Mouse (Mus musculus): ENCODE measurements around the gene Iffo1. TPM values are rescaled to one million over a fixed set of nuclear protein-coding genes. Genes with fewer than 3 reads are reported as not detected.

The Iffo1 gene
- polyA plus RNA-seq, 1 experiment from 2014 or later: 15.9 TPM

GRCm38 (mm10) chr6:125110927-125111326 is 34.1 kb upstream of the Iffo1 start:
- Histone ChIP-seq H3K36me3 (replicated peaks) (peaks cover 96% of the 10 kb centered on the region), H3K4me2 (no peak overlapping the region), H3K9me3 (no peaks in the 10 kb centered on the region), H3K4me1 (no peaks in the 10 kb centered on the region), H3K9ac (no peak overlapping the region), H3K4me3 (replicated peaks) (no peak overlapping the region), H3K27ac (no peak overlapping the region), H3K27me3 (no peaks in the 10 kb centered on the region)
- WGBS: 97% methylated on average over 7 of the region's 7 CpGs
- ATAC-seq (ENCODE audit: low FRiP score): no peak

- H3K36me3 ChIP-seq (replicated peaks): peaks cover 96% of the 10 kb centered on the region
- 95% methylated on average over 11 of the region's 11 CpGs for WGBS
- H3K4me3 ChIP-seq (replicated peaks): no peak overlapping the region
- H3K9ac ChIP-seq: no peak overlapping the region
- no peak overlapping the region for H3K27ac ChIP-seq
- no peaks in the 10 kb centered on the region for H3K4me1 ChIP-seq
- H3K9me3 ChIP-seq: no peaks in the 10 kb centered on the region
- ATAC-seq (ENCODE audit: low FRiP score): no peak
- no peak overlapping the region for H3K4me2 ChIP-seq
- no peaks in the 10 kb centered on the region for H3K27me3 ChIP-seq
These were observed 32.5 kb upstream of the Iffo1 start for GRCm38 (mm10) chr6:125112553-125112952.

GRCm38 (mm10) chr6:125119387-125119786 is 25.7 kb upstream of the Iffo1 start:
- no peak for ATAC-seq (ENCODE audit: low FRiP score)
- WGBS: 95% methylated on average over 8 of the region's 8 CpGs
- no peaks in the 10 kb centered on the region for H3K27me3 ChIP-seq

GRCm38 (mm10) chr6:125128724-125129123 is 16.3 kb upstream of the Iffo1 start:
- ATAC-seq (ENCODE audit: low FRiP score): no peak
- Histone ChIP-seq H3K9me3 (no peaks in the 10 kb centered on the region), H3K4me3 (replicated peaks) (no peak overlapping the region), H3K9ac (no peak overlapping the region), H3K4me1 (peaks cover 18% of the 10 kb centered on the region), H3K4me2 (no peak overlapping the region), H3K27ac (no peak overlapping the region), H3K27me3 (no peaks in the 10 kb centered on the region), H3K36me3 (replicated peaks) (peaks cover 71% of the 10 kb centered on the region)
- 93% methylated on average over 12 of the region's 12 CpGs for WGBS

More at GRCm38 (mm10) chr6:125119387-125119786, 25.7 kb upstream of the Iffo1 start:
- H3K4me2 ChIP-seq: no peak overlapping the region
- no peak overlapping the region for H3K9ac ChIP-seq
- H3K27ac ChIP-seq: no peak overlapping the region
- H3K9me3 ChIP-seq: no peaks in the 10 kb centered on the region
- no peak overlapping the region for H3K4me3 ChIP-seq (replicated peaks)
- no peaks in the 10 kb centered on the region for H3K4me1 ChIP-seq
- peaks cover 93% of the 10 kb centered on the region for H3K36me3 ChIP-seq (replicated peaks)

- ATAC-seq (ENCODE audit: low FRiP score): no peak
- no peak overlapping the region for H3K9ac ChIP-seq
- peaks cover 18% of the 10 kb centered on the region for H3K4me1 ChIP-seq
- no peak overlapping the region for H3K27ac ChIP-seq
- peaks cover 70% of the 10 kb centered on the region for H3K36me3 ChIP-seq (replicated peaks)
- H3K27me3 ChIP-seq: no peaks in the 10 kb centered on the region
- H3K4me3 ChIP-seq (replicated peaks): no peak overlapping the region
- 91% methylated on average over 20 of the region's 20 CpGs for WGBS
- H3K4me2 ChIP-seq: no peak overlapping the region
- H3K9me3 ChIP-seq: no peaks in the 10 kb centered on the region
These were observed 15.2 kb upstream of the Iffo1 start for GRCm38 (mm10) chr6:125129710-125130402.

- ATAC-seq (ENCODE audit: low FRiP score): peak; percentile 92
- H3K9me3 ChIP-seq: no peaks in the 10 kb centered on the region
- H3K36me3 ChIP-seq (replicated peaks): peaks cover 73% of the 10 kb centered on the region
- H3K27ac ChIP-seq: peak within 1 kb of the TSS; percentile 90
- peak within 1 kb of the TSS; percentile 86 for H3K4me2 ChIP-seq
- WGBS: under 1% methylated on average over 64 of the region's 66 CpGs
- H3K4me3 ChIP-seq (replicated peaks): peak within 1 kb of the TSS; percentile 88
- H3K27me3 ChIP-seq: no peaks in the 10 kb centered on the region
- peak within 1 kb of the TSS; percentile 80 for H3K9ac ChIP-seq
- H3K4me1 ChIP-seq: peaks cover 18% of the 10 kb centered on the region
These were observed 13.5 kb upstream of the Iffo1 start, which contains the start of gene Nop2 for GRCm38 (mm10) chr6:125131302-125132156. TSS of gene Nop2 (plus strand) at chr6:125131909.

- WGBS: 11% methylated on average over 11 of the region's 11 CpGs
- Histone ChIP-seq H3K27ac (no peak overlapping the region), H3K4me2 (peak overlapping the region; percentile 86), H3K9me3 (no peaks in the 10 kb centered on the region), H3K4me1 (peaks cover 18% of the 10 kb centered on the region), H3K4me3 (replicated peaks) (peak overlapping the region; percentile 88), H3K36me3 (replicated peaks) (peaks cover 72% of the 10 kb centered on the region), H3K27me3 (no peaks in the 10 kb centered on the region), H3K9ac (peak overlapping the region; percentile 80)
- ATAC-seq (ENCODE audit: low FRiP score): no peak
These were observed 12.6 kb upstream of the Iffo1 start for GRCm38 (mm10) chr6:125132470-125132869.

- peaks cover 89% of the 10 kb centered on the region for H3K36me3 ChIP-seq (replicated peaks)
- 85% methylated on average over 19 of the region's 19 CpGs for WGBS
- no peaks in the 10 kb centered on the region for H3K27me3 ChIP-seq
- no peak overlapping the region for H3K27ac ChIP-seq
- no peak for ATAC-seq (ENCODE audit: low FRiP score)
- peaks cover 13% of the 10 kb centered on the region for H3K4me1 ChIP-seq
- H3K9me3 ChIP-seq: no peaks in the 10 kb centered on the region
- H3K4me2 ChIP-seq: no peak overlapping the region
- H3K4me3 ChIP-seq (replicated peaks): no peak overlapping the region
- 0 out of 2 replicates have a peak overlapping the region, but pooled peaks have one; percentile 21 for H3K9ac ChIP-seq
These were observed 7.9 kb upstream of the Iffo1 start for GRCm38 (mm10) chr6:125137002-125137671.

- H3K9ac ChIP-seq: no peak overlapping the region
- H3K9me3 ChIP-seq: no peaks in the 10 kb centered on the region
- ATAC-seq (ENCODE audit: low FRiP score): no peak
- H3K4me3 ChIP-seq (replicated peaks): no peak overlapping the region
- H3K4me1 ChIP-seq: peaks cover 5% of the 10 kb centered on the region
- 93% methylated on average over 7 of the region's 7 CpGs for WGBS
- peaks cover 87% of the 10 kb centered on the region for H3K36me3 ChIP-seq (replicated peaks)
- no peak overlapping the region for H3K27ac ChIP-seq
- H3K27me3 ChIP-seq: no peaks in the 10 kb centered on the region
- H3K4me2 ChIP-seq: no peak overlapping the region
These were observed 5.3 kb upstream of the Iffo1 start for GRCm38 (mm10) chr6:125139747-125140146.

GRCm38 (mm10) chr6:125142436-125142835 is 2.6 kb upstream of the Iffo1 start:
- no peak overlapping the region for H3K9ac ChIP-seq
- ATAC-seq (ENCODE audit: low FRiP score): no peak
- H3K27ac ChIP-seq: no peak overlapping the region
- no peaks in the 10 kb centered on the region for H3K9me3 ChIP-seq
- no peak overlapping the region for H3K4me3 ChIP-seq (replicated peaks)
- 92% methylated on average over 8 of the region's 8 CpGs for WGBS
- H3K4me1 ChIP-seq: peaks cover 27% of the 10 kb centered on the region
- H3K27me3 ChIP-seq: no peaks in the 10 kb centered on the region
- no peak overlapping the region for H3K4me2 ChIP-seq
- H3K36me3 ChIP-seq (replicated peaks): peaks cover 62% of the 10 kb centered on the region

- H3K36me3 ChIP-seq (replicated peaks): peaks cover 55% of the 10 kb centered on the region
- no peaks in the 10 kb centered on the region for H3K27me3 ChIP-seq
- no peak overlapping the region for H3K27ac ChIP-seq
- H3K4me1 ChIP-seq: peaks cover 34% of the 10 kb centered on the region
- H3K9me3 ChIP-seq: no peaks in the 10 kb centered on the region
- H3K4me2 ChIP-seq: no peak overlapping the region
- 79% methylated on average over 3 of the region's 3 CpGs for WGBS
- ATAC-seq (ENCODE audit: low FRiP score): no peak
- no peak overlapping the region for H3K4me3 ChIP-seq (replicated peaks)
- H3K9ac ChIP-seq: no peak overlapping the region
These were observed 1.9 kb upstream of the Iffo1 start for GRCm38 (mm10) chr6:125143128-125143527.

GRCm38 (mm10) chr6:125143904-125144303 is 1.1 kb upstream of the Iffo1 start:
- Histone ChIP-seq H3K9ac (no peak overlapping the region), H3K4me2 (no peak overlapping the region), H3K27me3 (no peaks in the 10 kb centered on the region), H3K4me1 (peaks cover 42% of the 10 kb centered on the region), H3K4me3 (replicated peaks) (no peak overlapping the region), H3K9me3 (no peaks in the 10 kb centered on the region), H3K36me3 (replicated peaks) (peaks cover 51% of the 10 kb centered on the region), H3K27ac (no peak overlapping the region)
- ATAC-seq (ENCODE audit: low FRiP score): no peak
- WGBS: 81% methylated on average over 9 of the region's 9 CpGs
